ENCODE assay signal across 27 mouse cellular contexts in the genomic region with DNA sequence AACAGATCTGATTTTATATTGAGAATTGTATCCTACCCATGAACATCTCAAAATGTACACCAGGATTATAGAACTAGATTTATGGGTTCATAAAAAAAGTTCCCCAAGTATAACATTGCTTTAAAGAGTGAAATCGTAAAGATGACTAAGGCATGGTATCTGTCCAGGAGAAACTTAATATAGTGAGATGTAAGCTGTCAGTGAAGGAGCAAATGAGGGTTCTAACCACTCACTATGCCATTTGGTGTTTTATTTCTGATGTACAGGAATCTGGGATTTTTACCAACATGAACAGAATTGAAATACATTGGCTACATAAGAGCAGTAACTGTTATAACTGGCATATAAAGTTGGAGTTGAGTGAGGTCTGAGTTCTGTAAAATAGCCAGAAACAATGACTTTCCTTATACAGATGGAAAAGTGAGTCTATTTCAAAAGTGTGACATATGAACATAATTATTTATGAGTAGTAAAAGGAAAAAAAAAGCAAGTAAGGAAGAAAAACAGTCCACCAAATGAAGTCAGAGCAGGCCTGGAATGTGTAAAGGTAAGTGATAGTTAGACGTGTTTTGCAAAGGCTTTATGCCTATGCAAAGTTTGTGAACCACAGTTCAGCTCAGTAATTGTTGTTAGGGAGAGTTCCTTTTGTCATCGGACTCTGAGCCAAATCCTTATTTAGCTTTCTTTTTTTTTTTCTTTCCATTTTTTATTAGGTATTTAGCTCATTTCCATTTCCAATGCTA. TPM values are rescaled to one million over a fixed set of nuclear protein-coding genes. Genes with fewer than 3 reads are reported as not detected.
"Had no signal": no experiment of that assay in that cellular context is flagged by ENCODE, and none has a peak within 500 bp of the region (broad histone marks: within the 10 kb centered on the region; RNA-seq: fewer than 3 reads in every experiment).

No protein-coding gene starts in this region.

- H3K4me2 ChIP-seq: liver, embryonic 12.5 days; liver, embryonic 15.5 days; lung, embryonic 15.5 days; neural tube, embryonic 12.5 days; neural tube, embryonic 15.5 days had no signal

- H3K36me3 ChIP-seq: liver, embryonic 12.5 days; liver, embryonic 15.5 days; lung, embryonic 15.5 days; midbrain, embryonic 10.5 days; neural tube, embryonic 12.5 days; neural tube, embryonic 15.5 days had no signal

- H3K9me3 ChIP-seq: liver, embryonic 12.5 days; liver, embryonic 15.5 days; lung, embryonic 15.5 days; megakaryocyte, embryonic 14.5 days; midbrain, embryonic 10.5 days; neural tube, embryonic 12.5 days; neural tube, embryonic 15.5 days had no signal

- ATAC-seq: liver, embryonic 12.5 days had no signal

- H3K4me3 ChIP-seq: liver, embryonic 12.5 days; liver, embryonic 15.5 days; lung, embryonic 15.5 days; megakaryocyte, embryonic 14.5 days; midbrain, embryonic 10.5 days; neural tube, embryonic 12.5 days; neural tube, embryonic 15.5 days had no signal

- H3K9ac ChIP-seq: liver, embryonic 12.5 days; liver, embryonic 15.5 days; lung, embryonic 15.5 days; neural tube, embryonic 12.5 days; neural tube, embryonic 15.5 days had no signal

- H3K27me3 ChIP-seq: liver, embryonic 12.5 days; liver, embryonic 15.5 days; lung, embryonic 15.5 days; megakaryocyte, embryonic 14.5 days; neural tube, embryonic 12.5 days; neural tube, embryonic 15.5 days had no signal

- H3K27ac ChIP-seq: liver, embryonic 12.5 days; liver, embryonic 15.5 days; lung, embryonic 15.5 days; midbrain, embryonic 10.5 days; neural tube, embryonic 12.5 days; neural tube, embryonic 15.5 days; stomach, postnatal 0 days had no signal

- H3K4me1 ChIP-seq: liver, embryonic 12.5 days; liver, embryonic 15.5 days; lung, embryonic 15.5 days; megakaryocyte, embryonic 14.5 days; midbrain, embryonic 10.5 days; neural tube, embryonic 12.5 days; neural tube, embryonic 15.5 days had no signal

- DNase-seq: kidney, adult 18-20 months; kidney, postnatal 4 days; left cerebral cortex, postnatal 4 days; liver; lung, adult 18-20 months; lung, postnatal 10 days; lung, postnatal 36 days; midbrain, embryonic 14.5 days; right cerebral cortex, adult 18-20 months; right cerebral cortex, postnatal 14 days; right cerebral cortex, postnatal 4 days; thymus, postnatal 25 days had no signal

RNA-seq across cellular contexts. Expression of gene Ugt2b34, which starts 4.8 kb away (rescaled TPM):
- total RNA-seq: layer of hippocampus, adult 18-20 months; layer of hippocampus, postnatal 14 days; left cerebral cortex, adult 8-10 months; left cerebral cortex, postnatal 14 days; left cerebral cortex, postnatal 4 days; midbrain, postnatal 0 days had no signal
- polyA plus RNA-seq: midbrain, embryonic 10.5 days; midbrain, embryonic 14.5 days; midbrain, postnatal 0 days; neural tube, embryonic 12.5 days had no signal

RNA-seq across cellular contexts. Expression of gene Ugt2b1, which starts 14.8 kb away (rescaled TPM):
- total RNA-seq: layer of hippocampus, adult 18-20 months; layer of hippocampus, postnatal 14 days; left cerebral cortex, adult 8-10 months; left cerebral cortex, postnatal 14 days; left cerebral cortex, postnatal 4 days; midbrain, postnatal 0 days had no signal
- polyA plus RNA-seq: kidney, embryonic 16.5 days; lung, embryonic 15.5 days; midbrain, embryonic 10.5 days; midbrain, embryonic 14.5 days; midbrain, postnatal 0 days; neural tube, embryonic 12.5 days; neural tube, embryonic 15.5 days; stomach, embryonic 14.5 days; stomach, postnatal 0 days had no signal
